Mouse (Mus musculus): ENCODE data around the gene Cd81. TPM values are rescaled to one million over a fixed set of nuclear protein-coding genes. Genes with fewer than 3 reads are reported as not detected.

The Cd81 gene
- total RNA-seq, 2 experiments from 2014 or later = 380 to 388 TPM

GRCm38 (mm10) chr7:143023499-143023898 lies 29.0 kb upstream of the Cd81 start:
- intact Hi-C loops (cut with DNase I) = no loop called here
- no peak for DNase-seq (ENCODE audit: extremely low spot score in 1 of 2, low spot score in 2 of 2)
- H3K27ac ChIP-seq = no peak overlapping the region
- no peak for TF ChIP-seq CTCF (IDR thresholded peaks at IDR 0.05)
- no peak overlapping the region for H3K4me3 ChIP-seq

- H3K4me3 ChIP-seq = no peak overlapping the region
- TF ChIP-seq CTCF (IDR thresholded peaks at IDR 0.05) = no peak
- DNase-seq (ENCODE audit: extremely low spot score in 1 of 2, low spot score in 2 of 2) = no peak
- intact Hi-C loops (cut with DNase I) = no loop called here
- no peak overlapping the region for H3K27ac ChIP-seq
These were observed 28.2 kb upstream of the Cd81 start for GRCm38 (mm10) chr7:143024293-143024692.

- intact Hi-C loops (cut with DNase I) = no loop called here
- DNase-seq (ENCODE audit: extremely low spot score in 1 of 2, low spot score in 2 of 2) = no peak
- no peak overlapping the region for H3K4me3 ChIP-seq
- TF ChIP-seq CTCF (IDR thresholded peaks at IDR 0.05) = no peak
- no peak overlapping the region for H3K27ac ChIP-seq
These were observed 27.0 kb upstream of the Cd81 start for GRCm38 (mm10) chr7:143025496-143025895.

- Histone ChIP-seq H3K27ac (no peak overlapping the region), H3K4me3 (no peak overlapping the region)
- intact Hi-C loops (cut with DNase I) = no loop called here
- TF ChIP-seq CTCF (IDR thresholded peaks at IDR 0.05) = no peak
- DNase-seq (ENCODE audit: extremely low spot score in 1 of 2, low spot score in 2 of 2) = no peak
These were observed 25.3 kb upstream of the Cd81 start for GRCm38 (mm10) chr7:143027196-143027595.

GRCm38 (mm10) chr7:143031816-143032215 lies 20.7 kb upstream of the Cd81 start:
- intact Hi-C loops (cut with DNase I) = no loop called here
- DNase-seq (ENCODE audit: extremely low spot score in 1 of 2, low spot score in 2 of 2) = no peak
- no peak overlapping the region for H3K27ac ChIP-seq
- no peak for TF ChIP-seq CTCF (IDR thresholded peaks at IDR 0.05)
- no peak overlapping the region for H3K4me3 ChIP-seq

GRCm38 (mm10) chr7:143033581-143033980 lies 19.0 kb upstream of the Cd81 start:
- Histone ChIP-seq H3K27ac (no peak overlapping the region), H3K4me3 (no peak overlapping the region)
- no peak for TF ChIP-seq CTCF (IDR thresholded peaks at IDR 0.05)
- intact Hi-C loops (cut with DNase I) = no loop called here
- no peak for DNase-seq (ENCODE audit: extremely low spot score in 1 of 2, low spot score in 2 of 2)

- no peak overlapping the region for H3K4me3 ChIP-seq
- DNase-seq (ENCODE audit: extremely low spot score in 1 of 2, low spot score in 2 of 2) = no peak
- no peak overlapping the region for H3K27ac ChIP-seq
- no peak for TF ChIP-seq CTCF (IDR thresholded peaks at IDR 0.05)
- intact Hi-C loops (cut with DNase I) = no loop called here
These were observed 18.4 kb upstream of the Cd81 start for GRCm38 (mm10) chr7:143034112-143034511.

GRCm38 (mm10) chr7:143034519-143035450 lies 17.8 kb upstream of the Cd81 start:
- no peak overlapping the region for H3K27ac ChIP-seq
- no peak for TF ChIP-seq CTCF (IDR thresholded peaks at IDR 0.05)
- H3K4me3 ChIP-seq = no peak overlapping the region
- intact Hi-C loops (cut with DNase I) = no loop called here
- DNase-seq (ENCODE audit: extremely low spot score in 1 of 2, low spot score in 2 of 2) = no peak

GRCm38 (mm10) chr7:143036787-143037186 lies 15.8 kb upstream of the Cd81 start:
- Histone ChIP-seq H3K27ac (no peak overlapping the region), H3K4me3 (no peak overlapping the region)
- no peak for DNase-seq (ENCODE audit: extremely low spot score in 1 of 2, low spot score in 2 of 2)
- intact Hi-C loops (cut with DNase I) = no loop called here
- no peak for TF ChIP-seq CTCF (IDR thresholded peaks at IDR 0.05)

- TF ChIP-seq CTCF (IDR thresholded peaks at IDR 0.05) = no peak
- Histone ChIP-seq H3K27ac (no peak overlapping the region), H3K4me3 (no peak overlapping the region)
- DNase-seq (ENCODE audit: extremely low spot score in 1 of 2, low spot score in 2 of 2) = no peak
- intact Hi-C loops (cut with DNase I) = no loop called here
These were observed 15.2 kb upstream of the Cd81 start for GRCm38 (mm10) chr7:143037306-143037705.

- TF ChIP-seq CTCF (IDR thresholded peaks at IDR 0.05) = no peak
- no peak for DNase-seq (ENCODE audit: extremely low spot score in 1 of 2, low spot score in 2 of 2)
- intact Hi-C loops (cut with DNase I) = no loop called here
- Histone ChIP-seq H3K27ac (no peak overlapping the region), H3K4me3 (no peak overlapping the region)
These were observed 14.2 kb upstream of the Cd81 start for GRCm38 (mm10) chr7:143038174-143038931.

GRCm38 (mm10) chr7:143040561-143040960 lies 12.0 kb upstream of the Cd81 start:
- intact Hi-C loops (cut with DNase I) = no loop called here

More at GRCm38 (mm10) chr7:143040561-143040960, 12.0 kb upstream of the Cd81 start:
- H3K27ac ChIP-seq = no peak overlapping the region
- TF ChIP-seq CTCF (IDR thresholded peaks at IDR 0.05) = no peak
- DNase-seq (ENCODE audit: extremely low spot score in 1 of 2, low spot score in 2 of 2) = no peak
- H3K4me3 ChIP-seq = no peak overlapping the region

Measured in left cerebral cortex, adult 2 months (tissue).